Mouse (Mus musculus): ENCODE results near the gene Cobl. TPM values are rescaled to one million over a fixed set of nuclear protein-coding genes. Genes with fewer than 3 reads are reported as not detected.

Cobl gene
- total RNA-seq, 1 experiment: 36.5 TPM

- peak overlapping the region; percentile 24; the same call in 1 of the 2 replicates for H3K27ac ChIP-seq (ENCODE audit: insufficient read depth, low read depth, low read length, poor library complexity, severe bottlenecking)
- peaks cover 12% of the 10 kb centered on the region; the same call in 1 of the 2 replicates for H3K36me3 ChIP-seq (ENCODE audit: control insufficient read depth, insufficient read depth, low read length, poor library complexity, severe bottlenecking)
- TF ChIP-seq CHD2 (IDR thresholded peaks at IDR 0.05; ENCODE audit: low read depth, low read length) (no peak), ZC3H11A (IDR thresholded peaks at IDR 0.05; ENCODE audit: borderline replicate concordance, low read depth, low read length) (no peak)
- peaks cover 13 to 25% of the 10 kb centered on the region in 2 experiments for H3K4me1 ChIP-seq (ENCODE audit: control insufficient read depth in 2 of 2, insufficient read depth in 2 of 2, low read length in 2 of 2, poor library complexity in 1 of 2)
- H3K9ac ChIP-seq (ENCODE audit: insufficient read depth, low read depth, low read length, poor library complexity, severe bottlenecking): no peak overlapping the region
- no peak overlapping the region; a peak in 1 of 4 replicates for H3K4me3 ChIP-seq (ENCODE audit: insufficient read depth in 1 of 2, low read depth in 1 of 2, low read length in 2 of 2, poor library complexity in 1 of 2, severe bottlenecking in 1 of 2)
- in situ Hi-C loops (cut with MboI; ENCODE audit: low sequenced_read_pairs in 2 of 2, unreplicated experiment in 2 of 2): no loop called here
- no peak for DNase-seq (ENCODE audit: low read depth, low spot score)
- no peaks in the 10 kb centered on the region for H3K9me3 ChIP-seq (ENCODE audit: control insufficient read depth, insufficient read depth, low read depth, low read length)
Measured at GRCm38 (mm10) chr11:12459781-12460581, 4.8 kb downstream of the Cobl start.

GRCm38 (mm10) chr11:12458814-12459213, 5.9 kb downstream of the Cobl start:
- no peak overlapping the region for H3K27ac ChIP-seq (ENCODE audit: insufficient read depth, low read depth, low read length, poor library complexity, severe bottlenecking)
- peaks cover 12% of the 10 kb centered on the region; the same call in 1 of the 2 replicates for H3K36me3 ChIP-seq (ENCODE audit: control insufficient read depth, insufficient read depth, low read length, poor library complexity, severe bottlenecking)
- no peak for DNase-seq (ENCODE audit: low read depth, low spot score)
- H3K9ac ChIP-seq (ENCODE audit: insufficient read depth, low read depth, low read length, poor library complexity, severe bottlenecking): no peak overlapping the region
- H3K4me1 ChIP-seq (ENCODE audit: control insufficient read depth in 2 of 2, insufficient read depth in 2 of 2, low read length in 2 of 2, poor library complexity in 1 of 2): peaks cover 13 to 25% of the 10 kb centered on the region in 2 experiments
- in situ Hi-C loops (cut with MboI; ENCODE audit: low sequenced_read_pairs in 2 of 2, unreplicated experiment in 2 of 2): no loop called here
- TF ChIP-seq ZC3H11A (IDR thresholded peaks at IDR 0.05; ENCODE audit: borderline replicate concordance, low read depth, low read length): no peak
- no peaks in the 10 kb centered on the region for H3K9me3 ChIP-seq (ENCODE audit: control insufficient read depth, insufficient read depth, low read depth, low read length)
- H3K4me3 ChIP-seq (ENCODE audit: insufficient read depth in 1 of 2, low read depth in 1 of 2, low read length in 2 of 2, poor library complexity in 1 of 2, severe bottlenecking in 1 of 2): no peak overlapping the region

GRCm38 (mm10) chr11:12458392-12458791, 6.4 kb downstream of the Cobl start:
- Histone ChIP-seq H3K36me3 (ENCODE audit: control insufficient read depth, insufficient read depth, low read length, poor library complexity, severe bottlenecking) (peaks cover 12% of the 10 kb centered on the region; the same call in 1 of the 2 replicates), H3K27ac (ENCODE audit: insufficient read depth, low read depth, low read length, poor library complexity, severe bottlenecking) (no peak overlapping the region), H3K9me3 (ENCODE audit: control insufficient read depth, insufficient read depth, low read depth, low read length) (no peaks in the 10 kb centered on the region), H3K4me3 (ENCODE audit: insufficient read depth in 1 of 2, low read depth in 1 of 2, low read length in 2 of 2, poor library complexity in 1 of 2, severe bottlenecking in 1 of 2) (no peak overlapping the region), H3K4me1 (ENCODE audit: control insufficient read depth in 2 of 2, insufficient read depth in 2 of 2, low read length in 2 of 2, poor library complexity in 1 of 2) (peaks cover 13 to 25% of the 10 kb centered on the region in 2 experiments), H3K9ac (ENCODE audit: insufficient read depth, low read depth, low read length, poor library complexity, severe bottlenecking) (no peak overlapping the region)
- no peak for DNase-seq (ENCODE audit: low read depth, low spot score)
- no peak for TF ChIP-seq MAFK (IDR thresholded peaks at IDR 0.05; ENCODE audit: insufficient read depth, low read depth, low read length)
- TF ChIP-seq ZC3H11A (IDR thresholded peaks at IDR 0.05; ENCODE audit: borderline replicate concordance, low read depth, low read length): no peak
- no peak for TF ChIP-seq CHD2 (IDR thresholded peaks at IDR 0.05; ENCODE audit: low read depth, low read length)
- no peak for TF ChIP-seq ZNF384 (IDR thresholded peaks at IDR 0.05; ENCODE audit: low read depth, low read length)
- TF ChIP-seq HCFC1 (IDR thresholded peaks at IDR 0.05; ENCODE audit: borderline replicate concordance, insufficient read depth, low read length): no peak
- in situ Hi-C loops (cut with MboI; ENCODE audit: low sequenced_read_pairs in 2 of 2, unreplicated experiment in 2 of 2): no loop called here

GRCm38 (mm10) chr11:12448101-12448500, 16.7 kb downstream of the Cobl start:
- Histone ChIP-seq H3K36me3 (ENCODE audit: control insufficient read depth, insufficient read depth, low read length, poor library complexity, severe bottlenecking) (no peaks in the 10 kb centered on the region), H3K9me3 (ENCODE audit: control insufficient read depth, insufficient read depth, low read depth, low read length) (no peaks in the 10 kb centered on the region), H3K27ac (ENCODE audit: insufficient read depth, low read depth, low read length, poor library complexity, severe bottlenecking) (no peak overlapping the region), H3K4me3 (ENCODE audit: insufficient read depth in 1 of 2, low read depth in 1 of 2, low read length in 2 of 2, poor library complexity in 1 of 2, severe bottlenecking in 1 of 2) (no peak overlapping the region), H3K4me1 (ENCODE audit: control insufficient read depth in 2 of 2, insufficient read depth in 2 of 2, low read length in 2 of 2, poor library complexity in 1 of 2) (peaks cover 3 to 4% of the 10 kb centered on the region in 2 experiments; a peak in 3 of 4 replicates), H3K9ac (ENCODE audit: insufficient read depth, low read depth, low read length, poor library complexity, severe bottlenecking) (no peak overlapping the region)
- TF ChIP-seq CHD2 (IDR thresholded peaks at IDR 0.05; ENCODE audit: low read depth, low read length) (no peak), MAFK (IDR thresholded peaks at IDR 0.05; ENCODE audit: insufficient read depth, low read depth, low read length) (no peak), HCFC1 (IDR thresholded peaks at IDR 0.05; ENCODE audit: borderline replicate concordance, insufficient read depth, low read length) (no peak), ZNF384 (IDR thresholded peaks at IDR 0.05; ENCODE audit: low read depth, low read length) (no peak), ZC3H11A (IDR thresholded peaks at IDR 0.05; ENCODE audit: borderline replicate concordance, low read depth, low read length) (no peak)
- in situ Hi-C loops (cut with MboI; ENCODE audit: low sequenced_read_pairs in 2 of 2, unreplicated experiment in 2 of 2): no loop called here
- no peak for DNase-seq (ENCODE audit: low read depth, low spot score)
